Mouse (Mus musculus): ENCODE data around the gene Nr1h4. TPM values are rescaled to one million over a fixed set of nuclear protein-coding genes. Genes with fewer than 3 reads are reported as not detected.

Gene Nr1h4
- polyA plus RNA-seq, 1 experiment from 2014 or later, result 1.2 TPM

DNA sequence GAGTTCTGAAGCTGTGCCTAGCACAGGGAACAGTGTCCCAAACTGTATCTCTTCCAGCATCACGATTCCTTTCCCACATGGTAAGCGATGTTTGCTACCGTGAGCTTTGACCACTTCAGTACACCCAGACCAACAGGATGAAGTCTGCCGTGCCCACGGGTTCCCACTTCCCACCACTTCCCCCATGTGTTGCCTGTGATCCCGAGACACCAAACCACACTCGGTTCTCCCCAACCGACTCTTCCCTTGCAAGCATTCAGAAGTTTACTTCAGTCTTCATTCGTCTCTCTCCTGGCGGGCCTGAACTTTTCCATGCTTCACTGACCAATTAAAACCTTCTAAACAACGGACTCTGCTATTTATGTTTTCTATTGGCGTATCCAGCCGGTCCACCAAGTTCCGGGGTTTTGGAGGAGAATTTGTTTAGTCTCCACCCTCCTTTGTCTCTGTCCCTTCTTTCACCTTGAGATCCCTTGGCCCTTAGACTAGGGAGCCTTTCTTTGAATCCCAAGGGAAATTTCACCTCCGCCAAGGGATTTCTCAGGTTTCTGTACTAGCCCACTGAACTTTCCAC is 80.2 kb downstream of the Nr1h4 start:
- Histone ChIP-seq H3K9me3 (replicated peaks; ENCODE audit: control insufficient read depth, low read length) (no peaks in the 10 kb centered on the region), H3K27ac (ENCODE audit: low read length) (no peak overlapping the region), H3K27me3 (ENCODE audit: control insufficient read depth, insufficient read depth, low read length) (no peaks in the 10 kb centered on the region), H3K36me3 (ENCODE audit: control insufficient read depth, insufficient read depth) (no peaks in the 10 kb centered on the region), H3K4me1 (ENCODE audit: control insufficient read depth, insufficient read depth, low read length) (no peaks in the 10 kb centered on the region), H3K4me2 (ENCODE audit: low read depth, low read length) (no peak overlapping the region), H3K9ac (ENCODE audit: low read length) (no peak overlapping the region), H3K4me3 (ENCODE audit: low read length) (no peak overlapping the region)
- 82% methylated on average over 15 of the region's 15 CpGs for WGBS
- no peak for ATAC-seq (replicated peaks; ENCODE audit: extremely low read depth, insufficient read depth, low FRiP score)

DNA sequence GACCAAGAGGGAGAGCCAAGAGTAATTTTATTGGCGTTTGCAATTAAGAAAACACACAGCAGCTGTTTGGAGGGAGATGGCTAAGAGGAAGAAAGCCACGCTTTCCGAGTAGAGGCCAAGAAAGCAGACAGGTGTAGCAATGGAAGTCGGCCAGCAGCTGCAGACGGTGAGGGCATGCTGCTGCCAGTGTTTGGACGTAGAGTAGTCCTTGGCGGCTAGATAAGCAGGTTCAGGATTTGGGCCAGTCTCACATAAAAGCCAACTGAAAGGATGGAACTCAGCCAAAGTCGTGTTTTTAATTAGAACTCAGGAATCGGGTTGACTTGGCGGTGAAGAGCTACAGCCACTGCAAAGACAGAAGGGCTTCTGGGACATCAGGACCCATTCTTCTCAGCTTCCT is 83.0 kb downstream of the Nr1h4 start:
- Histone ChIP-seq H3K4me1 (ENCODE audit: control insufficient read depth, insufficient read depth, low read length) (no peaks in the 10 kb centered on the region), H3K9me3 (replicated peaks; ENCODE audit: control insufficient read depth, low read length) (no peaks in the 10 kb centered on the region), H3K4me2 (ENCODE audit: low read depth, low read length) (no peak overlapping the region), H3K27ac (ENCODE audit: low read length) (no peak overlapping the region), H3K4me3 (ENCODE audit: low read length) (no peak overlapping the region), H3K9ac (ENCODE audit: low read length) (no peak overlapping the region), H3K27me3 (ENCODE audit: control insufficient read depth, insufficient read depth, low read length) (no peaks in the 10 kb centered on the region), H3K36me3 (ENCODE audit: control insufficient read depth, insufficient read depth) (no peaks in the 10 kb centered on the region)
- 46% methylated on average over 10 of the region's 10 CpGs for WGBS
- ATAC-seq (replicated peaks; ENCODE audit: extremely low read depth, insufficient read depth, low FRiP score), result no peak

DNA sequence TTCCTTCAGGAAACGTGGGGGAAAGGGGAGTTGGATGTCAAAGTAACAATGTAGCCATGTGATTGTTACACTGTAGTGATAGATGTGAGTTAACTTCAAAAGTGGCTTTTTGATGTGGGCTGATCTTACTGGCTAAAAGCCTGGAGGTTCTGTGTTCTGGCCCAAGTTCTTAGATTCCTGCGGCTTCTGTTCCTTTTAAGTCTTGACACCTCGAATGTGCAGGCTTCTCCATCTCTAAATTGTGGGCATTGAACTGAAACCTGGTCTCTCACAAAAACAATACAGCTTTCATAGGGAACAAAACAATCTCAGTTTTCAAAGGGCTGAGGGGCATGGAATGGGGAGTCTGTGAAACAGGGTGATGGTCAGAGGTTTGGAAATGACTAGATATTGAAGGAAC is 89.0 kb downstream of the Nr1h4 start:
- H3K27ac ChIP-seq (ENCODE audit: low read length), result peak overlapping the region; percentile 84
- 42% methylated on average over 3 of the region's 3 CpGs for WGBS
- H3K9me3 ChIP-seq (replicated peaks; ENCODE audit: control insufficient read depth, low read length), result no peaks in the 10 kb centered on the region
- peaks cover 18% of the 10 kb centered on the region for H3K4me1 ChIP-seq (ENCODE audit: control insufficient read depth, insufficient read depth, low read length)
- H3K36me3 ChIP-seq (ENCODE audit: control insufficient read depth, insufficient read depth), result peaks cover 4% of the 10 kb centered on the region; the same call in 1 of the 2 replicates
- no peak for ATAC-seq (replicated peaks; ENCODE audit: extremely low read depth, insufficient read depth, low FRiP score)
- no peaks in the 10 kb centered on the region for H3K27me3 ChIP-seq (ENCODE audit: control insufficient read depth, insufficient read depth, low read length)
- H3K9ac ChIP-seq (ENCODE audit: low read length), result peak overlapping the region; percentile 86
- peak overlapping the region; percentile 91 for H3K4me2 ChIP-seq (ENCODE audit: low read depth, low read length)
- peak overlapping the region; percentile 94 for H3K4me3 ChIP-seq (ENCODE audit: low read length)

DNA sequence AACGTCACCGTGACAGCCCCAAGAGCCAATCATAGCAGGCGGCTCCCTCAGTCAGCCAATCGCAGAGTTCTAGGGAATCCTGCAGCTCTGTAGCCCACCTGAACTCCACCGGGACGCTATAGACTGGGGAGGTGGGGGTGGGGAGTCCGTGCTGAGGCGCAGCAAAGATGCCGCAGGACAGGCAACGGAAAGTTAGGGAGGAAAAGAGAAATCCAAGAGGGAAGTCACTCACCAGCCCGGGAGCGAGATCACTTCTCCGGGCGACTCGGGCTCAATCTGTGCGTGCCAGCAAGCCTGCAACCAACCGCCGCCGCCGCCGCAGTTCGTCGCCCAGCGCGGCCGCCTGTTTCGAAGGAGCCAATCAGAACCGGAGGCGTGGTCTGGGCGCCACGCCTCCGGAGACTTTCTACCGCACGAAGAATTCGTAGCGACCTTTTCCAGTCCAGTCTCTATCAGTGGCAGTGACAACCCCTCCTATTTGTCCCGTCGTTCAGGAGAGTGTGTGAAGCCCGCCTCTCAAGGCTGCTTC is 89.7 kb downstream of the Nr1h4 start, which contains the start of gene Gas2l3:
TSS of gene Gas2l3 (minus strand) at position 345 of the 529 bp plus-strand sequence.
- Histone ChIP-seq H3K9me3 (replicated peaks; ENCODE audit: control insufficient read depth, low read length) (no peaks in the 10 kb centered on the region), H3K4me2 (ENCODE audit: low read depth, low read length) (peak within 1 kb of the TSS; percentile 91), H3K27me3 (ENCODE audit: control insufficient read depth, insufficient read depth, low read length) (no peaks in the 10 kb centered on the region), H3K27ac (ENCODE audit: low read length) (peak within 1 kb of the TSS; percentile 84), H3K4me1 (ENCODE audit: control insufficient read depth, insufficient read depth, low read length) (peaks cover 24% of the 10 kb centered on the region), H3K9ac (ENCODE audit: low read length) (peak within 1 kb of the TSS; percentile 86), H3K36me3 (ENCODE audit: control insufficient read depth, insufficient read depth) (peaks cover 4% of the 10 kb centered on the region; the same call in 1 of the 2 replicates), H3K4me3 (ENCODE audit: low read length) (peak within 1 kb of the TSS; percentile 94)
- ATAC-seq (replicated peaks; ENCODE audit: extremely low read depth, insufficient read depth, low FRiP score), result peak; percentile 91
- 0% methylated on average over 39 of the region's 39 CpGs for WGBS

DNA sequence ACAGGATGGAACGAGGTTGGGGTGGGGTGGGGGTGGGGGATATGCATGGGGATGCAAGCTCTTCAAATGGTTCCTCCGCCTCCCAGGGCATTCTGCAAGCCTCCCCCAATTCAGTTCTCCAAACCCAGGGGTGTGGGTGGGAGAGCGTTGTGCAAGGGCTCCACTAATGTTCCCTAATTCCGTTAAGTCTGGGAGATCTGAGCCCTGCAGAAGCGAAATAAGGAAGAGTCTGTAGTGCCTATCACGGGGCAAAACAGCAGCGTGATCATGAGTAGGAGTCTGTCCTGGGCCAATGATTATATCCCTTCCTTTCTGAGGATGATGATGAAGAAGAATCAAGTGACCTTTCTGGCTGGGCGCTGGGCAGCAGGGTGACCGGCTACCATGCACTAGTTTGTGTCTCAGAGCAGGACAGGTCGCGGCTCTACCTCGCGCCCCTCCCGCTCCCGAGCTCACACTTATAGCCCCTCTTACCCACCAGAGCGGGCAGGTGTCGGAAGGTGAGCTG is 90.2 kb downstream of the Nr1h4 start:
- Histone ChIP-seq H3K4me1 (ENCODE audit: control insufficient read depth, insufficient read depth, low read length) (peaks cover 29% of the 10 kb centered on the region), H3K4me2 (ENCODE audit: low read depth, low read length) (peak overlapping the region; percentile 91), H3K27me3 (ENCODE audit: control insufficient read depth, insufficient read depth, low read length) (no peaks in the 10 kb centered on the region), H3K36me3 (ENCODE audit: control insufficient read depth, insufficient read depth) (peaks cover 4% of the 10 kb centered on the region; the same call in 1 of the 2 replicates), H3K9ac (ENCODE audit: low read length) (peak overlapping the region; percentile 86), H3K9me3 (replicated peaks; ENCODE audit: control insufficient read depth, low read length) (no peaks in the 10 kb centered on the region), H3K27ac (ENCODE audit: low read length) (peak overlapping the region; percentile 84), H3K4me3 (ENCODE audit: low read length) (peak overlapping the region; percentile 94)
- WGBS, result 2% methylated on average over 17 of the region's 17 CpGs
- no peak; the same call in 1 of the 2 replicates for ATAC-seq (replicated peaks; ENCODE audit: extremely low read depth, insufficient read depth, low FRiP score)

DNA sequence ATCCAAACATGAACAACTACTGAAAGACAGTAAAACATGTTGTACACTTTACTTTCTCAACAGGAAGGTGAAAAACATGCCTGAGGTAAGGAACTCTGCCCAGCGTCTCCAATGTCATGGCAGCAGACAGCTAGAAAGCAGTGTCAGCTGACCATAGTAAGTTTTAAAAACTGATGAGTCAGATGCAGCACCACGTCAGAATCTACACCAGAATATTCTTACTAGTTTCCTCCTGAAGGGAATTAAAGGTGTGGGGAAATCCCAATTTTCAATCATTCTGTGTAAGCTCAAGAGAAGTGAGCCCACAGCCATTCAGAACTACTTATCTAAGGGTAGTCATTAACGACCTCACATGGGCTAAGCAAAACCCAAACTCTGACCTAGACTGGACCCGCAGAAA is 90.7 kb downstream of the Nr1h4 start:
- 6% methylated on average over 4 of the region's 4 CpGs for WGBS
- Histone ChIP-seq H3K4me3 (ENCODE audit: low read length) (peak overlapping the region; percentile 94), H3K9ac (ENCODE audit: low read length) (peak overlapping the region; percentile 86), H3K9me3 (replicated peaks; ENCODE audit: control insufficient read depth, low read length) (no peaks in the 10 kb centered on the region), H3K27me3 (ENCODE audit: control insufficient read depth, insufficient read depth, low read length) (no peaks in the 10 kb centered on the region), H3K4me1 (ENCODE audit: control insufficient read depth, insufficient read depth, low read length) (peaks cover 33% of the 10 kb centered on the region), H3K36me3 (ENCODE audit: control insufficient read depth, insufficient read depth) (peaks cover 4% of the 10 kb centered on the region; the same call in 1 of the 2 replicates), H3K27ac (ENCODE audit: low read length) (peak overlapping the region; percentile 84), H3K4me2 (ENCODE audit: low read depth, low read length) (peak overlapping the region; percentile 91)
- no peak for ATAC-seq (replicated peaks; ENCODE audit: extremely low read depth, insufficient read depth, low FRiP score)

DNA sequence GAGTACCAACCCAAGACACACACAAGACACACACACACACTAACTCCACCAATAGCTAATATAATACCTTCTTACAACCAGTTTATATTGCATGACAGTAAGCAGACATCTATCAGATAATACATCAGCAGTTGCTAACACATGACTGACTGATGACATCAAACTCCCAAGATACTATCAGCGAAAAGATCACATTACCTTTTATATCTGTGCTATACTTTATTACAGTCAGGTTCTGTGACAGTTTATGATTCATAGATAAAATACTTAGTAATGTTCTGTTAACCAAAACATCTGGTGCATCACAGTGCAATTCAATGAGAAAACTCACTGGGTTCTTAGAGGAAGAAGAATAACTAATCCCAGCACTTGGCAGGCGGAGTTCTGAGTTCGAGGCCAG is 91.4 kb downstream of the Nr1h4 start:
- ATAC-seq (replicated peaks; ENCODE audit: extremely low read depth, insufficient read depth, low FRiP score), result no peak
- peaks cover 7% of the 10 kb centered on the region for H3K36me3 ChIP-seq (ENCODE audit: control insufficient read depth, insufficient read depth)
- H3K9me3 ChIP-seq (replicated peaks; ENCODE audit: control insufficient read depth, low read length), result no peaks in the 10 kb centered on the region
- H3K4me3 ChIP-seq (ENCODE audit: low read length), result no peak overlapping the region
- H3K4me1 ChIP-seq (ENCODE audit: control insufficient read depth, insufficient read depth, low read length), result peaks cover 36% of the 10 kb centered on the region
- peak overlapping the region; percentile 91; the same call in 1 of the 2 replicates for H3K4me2 ChIP-seq (ENCODE audit: low read depth, low read length)
- no peak overlapping the region for H3K27ac ChIP-seq (ENCODE audit: low read length)
- no peak overlapping the region for H3K9ac ChIP-seq (ENCODE audit: low read length)
- no peaks in the 10 kb centered on the region for H3K27me3 ChIP-seq (ENCODE audit: control insufficient read depth, insufficient read depth, low read length)
- WGBS, result 96% methylated on average over 3 of the region's 3 CpGs

DNA sequence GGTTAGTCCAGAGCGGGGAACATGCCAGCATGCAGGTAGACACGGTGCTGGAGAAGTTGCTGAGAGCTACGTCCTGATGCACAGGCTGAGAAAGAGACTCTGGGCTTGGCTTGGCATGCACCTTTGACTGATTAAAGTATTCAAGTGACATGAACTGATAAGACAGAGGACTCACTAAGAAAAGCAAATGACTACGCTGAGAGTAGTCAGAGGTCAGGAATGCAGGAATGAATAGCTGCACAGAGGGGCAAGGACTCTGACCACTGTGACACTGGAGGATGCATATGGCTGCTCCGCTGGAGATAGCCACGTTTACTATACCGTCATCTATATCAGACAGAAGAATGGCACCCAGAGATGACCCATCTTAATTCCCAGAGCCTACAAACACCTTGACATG is 94.0 kb downstream of the Nr1h4 start:
- peaks cover 40% of the 10 kb centered on the region for H3K4me1 ChIP-seq (ENCODE audit: control insufficient read depth, insufficient read depth, low read length)
- peaks cover 11% of the 10 kb centered on the region for H3K36me3 ChIP-seq (ENCODE audit: control insufficient read depth, insufficient read depth)
- no peak overlapping the region for H3K9ac ChIP-seq (ENCODE audit: low read length)
- peak overlapping the region; percentile 6; the same call in 1 of the 2 replicates for H3K4me2 ChIP-seq (ENCODE audit: low read depth, low read length)
- peak overlapping the region; percentile 60 for H3K27ac ChIP-seq (ENCODE audit: low read length)
- no peak overlapping the region; the same call in 1 of the 2 replicates for H3K4me3 ChIP-seq (ENCODE audit: low read length)
- H3K27me3 ChIP-seq (ENCODE audit: control insufficient read depth, insufficient read depth, low read length), result no peaks in the 10 kb centered on the region
- 0 out of 2 replicates have a peak, but pooled peaks have one; percentile 24 for ATAC-seq (replicated peaks; ENCODE audit: extremely low read depth, insufficient read depth, low FRiP score)
- 33% methylated on average over 7 of the region's 7 CpGs for WGBS
- H3K9me3 ChIP-seq (replicated peaks; ENCODE audit: control insufficient read depth, low read length), result no peaks in the 10 kb centered on the region

DNA sequence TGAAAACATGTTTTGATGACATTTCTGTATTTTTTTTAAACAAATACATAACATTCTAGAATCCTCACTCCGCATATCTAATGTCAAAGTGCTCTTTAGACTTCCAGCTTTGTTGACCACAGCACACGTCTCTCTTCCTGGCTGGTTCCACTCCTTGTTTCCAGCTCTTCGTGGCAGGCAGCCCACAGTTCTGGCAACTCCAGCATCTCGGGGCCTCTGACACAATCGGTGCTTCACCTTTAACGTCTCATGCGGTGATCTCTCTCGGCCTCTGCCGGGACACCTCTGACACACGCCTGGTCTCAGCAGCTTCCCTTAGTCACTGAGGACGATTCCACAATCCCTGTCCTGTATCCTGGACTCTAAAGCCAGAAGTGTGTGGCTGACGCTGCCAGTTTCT is 95.4 kb downstream of the Nr1h4 start:
- no peaks in the 10 kb centered on the region for H3K27me3 ChIP-seq (ENCODE audit: control insufficient read depth, insufficient read depth, low read length)
- H3K9ac ChIP-seq (ENCODE audit: low read length), result peak overlapping the region; percentile 53
- 42% methylated on average over 12 of the region's 12 CpGs for WGBS
- H3K9me3 ChIP-seq (replicated peaks; ENCODE audit: control insufficient read depth, low read length), result no peaks in the 10 kb centered on the region
- no peak for ATAC-seq (replicated peaks; ENCODE audit: extremely low read depth, insufficient read depth, low FRiP score)
- peak overlapping the region; percentile 48 for H3K4me2 ChIP-seq (ENCODE audit: low read depth, low read length)
- peaks cover 36% of the 10 kb centered on the region for H3K4me1 ChIP-seq (ENCODE audit: control insufficient read depth, insufficient read depth, low read length)
- H3K27ac ChIP-seq (ENCODE audit: low read length), result peak overlapping the region; percentile 24; the same call in 1 of the 2 replicates
- H3K4me3 ChIP-seq (ENCODE audit: low read length), result no peak overlapping the region
- H3K36me3 ChIP-seq (ENCODE audit: control insufficient read depth, insufficient read depth), result peaks cover 18% of the 10 kb centered on the region

All from heart, embryonic 16.5 days (tissue).